In genomic region chr7:96523673-96524072, GRCm38 (mm10) we compare ENCODE assay signal across 13 mouse cellular contexts.
A peak's percentile ranks its signal among the peaks of the same experiment; 100 is the strongest.
DNase-seq lines count a peak whose midpoint lies in the region; ATAC-seq and TF ChIP-seq lines count a peak whose summit lies in the region.
"Had no signal": no experiment of that assay in that cellular context is flagged by ENCODE, and none has a peak within 500 bp of the region (broad histone marks: within the 10 kb centered on the region; RNA-seq: fewer than 3 reads in every experiment).

No protein-coding gene starts in this region.

- ATAC-seq in kidney, embryonic 16.5 days (ENCODE audit: low FRiP score, low TSS enrichment) = no peak
- ATAC-seq in stomach, embryonic 15.5 days (ENCODE audit: insufficient read depth, low FRiP score, low read depth) = no peak; the same call in 1 of the 2 replicates

- intact Hi-C loops in heart, postnatal 14 days (cut with DNase I) = no loop called here
- intact Hi-C loops in gastrocnemius, adult 2 months (cut with DNase I) = no loop called here

- H3K4me2 ChIP-seq in kidney, embryonic 16.5 days (replicated peaks; ENCODE audit: low read depth, low read length) = no peak overlapping the region
- no peak overlapping the region for H3K4me2 ChIP-seq in stomach, embryonic 15.5 days
- H3K4me2 ChIP-seq: heart, embryonic 13.5 days had no signal

- no peak overlapping the region for H3K9ac ChIP-seq in kidney, embryonic 16.5 days (replicated peaks; ENCODE audit: low read length)
- no peak overlapping the region for H3K9ac ChIP-seq in stomach, embryonic 15.5 days
- H3K9ac ChIP-seq: heart, embryonic 13.5 days had no signal

- DNase-seq in kidney, adult 18-20 months = no peak
- DNase-seq in lung, postnatal 10 days = peak; percentile 10
- no peak for DNase-seq in lung, postnatal 25 days (ENCODE audit: low spot score)
- DNase-seq in heart, postnatal 14 days = peak; percentile 34 to 35
- no peak for DNase-seq in gastrocnemius, adult 2 months
- DNase-seq in ovary, postnatal 36 days (ENCODE audit: low spot score) = no peak
- DNase-seq: adrenal gland, postnatal 36 days; cerebellum, adult 18-20 months had no signal

- WGBS in kidney, embryonic 16.5 days = 59% methylated on average over 2 of the region's 2 CpGs
- 47% methylated on average over 2 of the region's 2 CpGs for WGBS in stomach, embryonic 15.5 days

- peak overlapping the region; percentile 47; the same call in 1 of the 2 replicates for H3K27ac ChIP-seq in kidney, embryonic 16.5 days (ENCODE audit: low read length)
- peak overlapping the region; percentile 45; the same call in 1 of the 2 replicates for H3K27ac ChIP-seq in stomach, embryonic 15.5 days
- H3K27ac ChIP-seq in gastrocnemius, adult 2 months = no peak overlapping the region
- H3K27ac ChIP-seq: heart, embryonic 13.5 days; macrophage had no signal

- no peaks in the 10 kb centered on the region for H3K36me3 ChIP-seq in kidney, embryonic 16.5 days (ENCODE audit: insufficient read depth, low read length)
- H3K36me3 ChIP-seq in stomach, embryonic 15.5 days = no peaks in the 10 kb centered on the region
- H3K36me3 ChIP-seq: heart, embryonic 13.5 days had no signal

- H3K27me3 ChIP-seq in kidney, embryonic 16.5 days (ENCODE audit: insufficient read depth, low read length) = no peaks in the 10 kb centered on the region
- no peaks in the 10 kb centered on the region for H3K27me3 ChIP-seq in stomach, embryonic 15.5 days (replicated peaks)
- H3K27me3 ChIP-seq: CH12.LX had no signal

- no peaks in the 10 kb centered on the region for H3K9me3 ChIP-seq in kidney, embryonic 16.5 days (ENCODE audit: low read length)
- H3K9me3 ChIP-seq in stomach, embryonic 15.5 days = no peaks in the 10 kb centered on the region
- H3K9me3 ChIP-seq: heart, embryonic 13.5 days had no signal

- no peak for TF ChIP-seq CTCF in gastrocnemius, adult 2 months (IDR thresholded peaks at IDR 0.05)

- H3K4me3 ChIP-seq in kidney, embryonic 16.5 days (ENCODE audit: low read length) = no peak overlapping the region
- no peak overlapping the region for H3K4me3 ChIP-seq in stomach, embryonic 15.5 days (replicated peaks)
- no peak overlapping the region for H3K4me3 ChIP-seq in gastrocnemius, adult 2 months
- H3K4me3 ChIP-seq: heart, embryonic 13.5 days had no signal

- H3K4me1 ChIP-seq in kidney, embryonic 16.5 days (ENCODE audit: insufficient read depth, low read length) = peaks cover 21% of the 10 kb centered on the region
- 0 out of 2 replicates have a peak, but pooled peaks cover 4% of the 10 kb centered on the region for H3K4me1 ChIP-seq in stomach, embryonic 15.5 days

Comparison
In these comparisons a context has a peak if more than half of its experiments do, and no peak if none do; other contexts are left out.
1. DNase-seq: peak in lung, postnatal 10 days (single experiment) and heart, postnatal 14 days (2 of 2); none in kidney, adult 18-20 months (single experiment), lung, postnatal 25 days (single experiment), gastrocnemius, adult 2 months (single experiment) and ovary, postnatal 36 days (single experiment).